Mouse (Mus musculus): Measurements from ENCODE around the gene Fer1l4.

The Fer1l4 gene

DNA sequence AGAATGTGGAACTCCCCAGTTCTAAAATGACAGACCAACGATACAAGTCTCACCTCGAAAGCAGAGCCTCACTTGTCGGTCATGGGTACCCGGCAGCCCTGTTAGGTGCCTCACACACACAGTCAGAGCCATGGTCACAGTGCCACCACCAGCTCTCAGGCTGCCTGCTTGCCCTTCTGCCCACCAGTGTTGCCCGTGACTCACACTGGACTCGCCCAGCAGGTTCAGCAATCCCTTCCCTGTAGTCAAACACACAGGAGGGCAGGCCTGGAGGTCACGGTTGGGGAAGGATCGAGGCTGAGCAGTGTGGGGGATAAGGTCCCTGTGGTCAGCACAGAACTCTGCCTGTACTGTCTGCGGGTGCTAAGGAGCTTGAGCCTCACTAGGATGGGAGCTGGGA is at the start of gene Fer1l4:
Gene Fer1l4 (minus strand): TSS at position 132 of the 400 bp plus-strand sequence.
- DNase-seq (ENCODE audit: low spot score in 2 of 2), result no peak

DNA sequence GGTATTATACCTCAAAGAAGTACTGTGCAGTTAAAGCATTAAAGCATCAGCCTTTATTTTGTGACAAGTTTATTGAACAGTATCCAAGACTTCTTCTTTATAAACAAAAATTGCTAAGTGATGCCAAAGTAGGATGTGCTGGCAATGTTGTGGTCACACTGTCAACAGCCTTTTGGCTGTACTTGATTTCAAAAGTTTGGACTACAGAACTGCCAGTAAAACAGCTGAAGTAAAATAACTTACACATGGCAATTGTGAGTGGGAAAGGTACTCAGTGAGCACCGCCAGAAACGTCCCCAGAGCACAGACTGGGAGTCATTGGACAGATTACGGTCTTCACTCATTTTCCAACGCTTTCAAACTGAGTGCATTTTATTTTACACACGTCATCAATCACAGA is 39.2 kb upstream of the Fer1l4 start:
- peak in 1 of 2 experiments; percentile 11 for DNase-seq (ENCODE audit: low spot score in 2 of 2)

DNA sequence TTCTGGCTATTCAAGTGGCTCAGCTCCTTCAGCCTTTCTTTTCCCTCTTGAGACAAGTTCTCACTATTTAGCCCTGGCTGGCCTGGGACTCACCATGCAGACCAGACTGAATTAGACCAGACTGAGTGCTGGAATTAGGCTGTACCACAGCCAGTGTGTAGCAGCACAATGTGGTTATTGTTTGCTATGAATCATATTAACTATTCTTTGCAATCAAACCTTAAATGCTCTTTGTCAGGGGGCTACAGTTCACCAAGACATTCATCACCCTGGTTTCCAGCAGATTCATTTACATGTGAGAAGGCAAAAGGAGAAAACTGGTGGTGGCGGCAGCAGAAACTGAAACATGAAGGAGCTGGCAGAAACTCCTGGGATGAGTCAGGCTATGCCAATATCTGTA is 37.1 kb upstream of the Fer1l4 start:
- DNase-seq (ENCODE audit: low spot score in 2 of 2), result peak in 1 of 2 experiments; percentile 25

DNA sequence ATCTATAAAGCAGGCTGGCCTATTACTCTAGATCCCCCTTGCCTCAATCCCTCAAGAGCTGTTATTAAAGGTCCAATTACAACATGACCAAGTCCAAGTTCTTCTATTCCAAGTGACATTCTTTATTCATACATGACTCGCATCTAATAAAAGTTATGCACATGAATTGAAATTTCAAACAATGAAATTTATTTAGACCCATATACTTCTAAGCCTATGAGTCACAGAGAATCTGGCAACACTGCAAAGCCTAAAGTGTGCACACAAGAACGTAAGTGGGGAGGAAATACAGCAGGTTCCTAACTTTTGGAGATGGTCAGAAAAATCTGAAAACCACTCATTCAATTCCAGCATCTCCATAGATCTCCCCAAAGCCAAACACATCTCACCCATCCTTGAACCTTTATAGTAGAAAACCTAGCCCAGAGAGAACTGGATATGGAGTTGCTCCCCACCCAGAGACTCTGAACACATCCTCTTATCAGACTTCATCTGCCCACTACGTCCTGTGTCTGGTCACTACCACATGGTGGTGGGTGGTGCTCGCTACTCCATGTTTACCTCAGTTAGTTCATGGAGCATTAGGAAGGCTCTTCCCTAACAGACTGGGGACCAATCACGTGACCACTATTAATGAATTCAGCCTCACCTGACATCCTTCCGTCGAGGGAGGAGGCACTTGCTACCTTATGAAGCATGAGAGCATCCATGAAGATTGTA is 34.8 kb upstream of the Fer1l4 start:
- peak in 1 of 2 experiments; percentile 9 for DNase-seq (ENCODE audit: low spot score in 2 of 2)

DNA sequence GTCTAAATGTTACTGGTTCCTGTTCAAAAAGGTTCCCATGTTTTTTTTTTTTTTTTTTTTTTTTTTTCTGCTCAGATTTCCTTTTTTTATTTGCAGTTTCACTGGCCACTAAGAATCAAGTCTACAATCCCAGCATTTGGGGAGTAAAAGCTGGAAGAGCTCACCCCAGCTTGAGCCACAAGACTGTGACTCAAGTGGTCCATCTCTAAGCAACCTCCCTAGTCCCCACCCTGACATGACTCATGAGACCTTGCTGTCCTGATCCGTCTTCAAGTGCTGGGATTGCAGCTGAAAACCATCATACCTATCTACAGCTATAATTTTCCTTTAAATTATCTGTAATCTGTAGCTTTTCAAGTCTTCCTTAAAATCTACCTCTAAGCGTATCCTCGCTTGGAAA is 31.8 kb upstream of the Fer1l4 start:
- peak in 1 of 2 experiments; percentile 11 for DNase-seq (ENCODE audit: low spot score in 2 of 2)

DNA sequence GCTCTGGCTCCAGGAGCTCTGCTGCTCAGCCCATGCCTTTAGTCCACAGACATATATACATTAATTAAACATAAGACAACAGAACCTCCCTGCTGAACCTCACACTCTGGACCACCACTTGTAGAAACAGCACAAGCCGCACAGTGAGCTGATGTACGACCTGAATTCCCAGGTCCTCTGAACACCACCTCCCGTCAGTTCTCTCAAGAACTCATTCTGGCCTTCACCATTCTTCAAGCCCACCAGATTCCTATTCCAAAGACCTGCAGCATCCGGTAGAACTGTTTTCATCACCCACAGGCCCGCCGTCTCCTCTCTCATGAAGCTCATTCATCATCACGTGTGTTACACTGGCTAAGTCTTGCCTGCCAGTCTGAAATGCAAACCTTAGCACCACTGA is 27.6 kb upstream of the Fer1l4 start:
- peak in 1 of 2 experiments; percentile 17 for DNase-seq (ENCODE audit: low spot score in 2 of 2)

DNA sequence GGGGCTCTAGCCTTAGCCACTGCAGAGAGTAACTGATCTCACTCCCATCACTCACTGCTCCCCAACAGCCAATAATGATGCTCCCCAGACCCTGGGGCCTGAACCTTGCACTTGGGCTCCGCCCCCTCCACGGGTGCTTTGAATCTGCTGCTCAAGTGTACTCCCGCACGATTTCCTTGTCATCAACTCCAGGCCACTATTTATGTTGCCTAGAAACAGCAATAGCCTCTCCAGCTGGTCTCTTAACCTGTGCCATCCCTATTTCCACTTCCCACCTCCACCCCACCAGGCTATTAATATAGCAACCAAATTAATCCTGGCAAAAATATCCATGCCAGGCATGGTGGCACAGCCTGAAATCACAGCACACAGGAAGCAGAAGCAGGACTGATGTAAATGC is 26.9 kb upstream of the Fer1l4 start:
- DNase-seq (ENCODE audit: low spot score in 2 of 2), result peak in 1 of 2 experiments; percentile 14

DNA sequence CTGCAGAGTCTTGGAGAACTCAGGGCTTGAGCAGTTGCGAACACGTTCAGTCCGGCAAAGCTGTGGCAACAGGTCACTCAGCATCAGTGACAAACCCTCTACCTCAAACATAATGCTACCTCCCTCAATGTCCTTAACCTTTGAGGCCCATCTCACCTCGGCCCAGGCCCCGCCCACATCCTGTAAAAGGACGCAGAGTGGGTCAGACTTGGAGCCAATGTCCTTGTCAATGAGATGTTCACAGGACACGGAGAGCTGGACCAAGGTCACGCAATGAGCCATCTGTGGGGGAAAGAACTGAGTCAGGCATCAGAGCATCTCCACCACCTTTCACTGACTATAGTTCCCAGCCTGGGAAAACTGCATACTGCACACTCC is 26.4 kb upstream of the Fer1l4 start:
- DNase-seq (ENCODE audit: low spot score in 2 of 2), result peak in 1 of 2 experiments; percentile 18

DNA sequence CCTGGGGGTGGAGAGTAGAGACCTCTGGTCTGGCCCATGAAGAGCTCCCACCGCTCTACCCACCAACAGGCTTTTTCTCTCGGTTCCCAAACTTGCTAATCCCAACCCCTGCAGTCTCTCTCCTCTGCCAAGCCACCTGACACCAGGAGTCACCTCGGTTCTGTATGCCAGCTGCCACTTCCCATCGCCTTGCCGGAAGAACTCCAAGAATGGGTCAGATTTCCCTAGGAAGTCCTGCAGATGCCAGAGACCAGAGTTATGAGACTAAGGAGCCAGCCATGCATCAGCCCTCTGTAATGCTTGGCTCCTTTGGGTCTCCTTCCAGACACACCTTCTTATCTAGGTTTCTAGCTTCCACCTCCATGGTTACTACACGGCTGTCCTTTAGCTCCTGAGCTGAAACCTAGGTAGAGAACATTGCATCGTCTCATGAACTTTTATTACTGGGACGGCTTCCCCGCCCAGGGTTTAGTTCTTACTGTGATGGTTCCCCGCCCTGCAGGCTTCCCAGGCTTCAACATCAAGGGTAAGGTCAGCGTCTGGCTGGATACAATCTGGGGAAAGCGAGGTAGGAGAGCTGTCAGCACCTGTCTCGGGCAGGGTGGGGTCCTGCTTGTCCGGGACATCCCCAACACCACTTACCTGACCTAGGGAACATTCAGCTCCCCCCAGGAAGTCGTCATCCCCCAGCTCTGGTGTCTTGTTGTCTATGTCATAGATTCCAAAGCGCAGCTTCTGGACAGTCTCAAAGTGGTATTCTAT is 25.9 kb upstream of the Fer1l4 start:
- DNase-seq (ENCODE audit: low spot score in 2 of 2), result peak in 1 of 2 experiments; percentile 21

DNA sequence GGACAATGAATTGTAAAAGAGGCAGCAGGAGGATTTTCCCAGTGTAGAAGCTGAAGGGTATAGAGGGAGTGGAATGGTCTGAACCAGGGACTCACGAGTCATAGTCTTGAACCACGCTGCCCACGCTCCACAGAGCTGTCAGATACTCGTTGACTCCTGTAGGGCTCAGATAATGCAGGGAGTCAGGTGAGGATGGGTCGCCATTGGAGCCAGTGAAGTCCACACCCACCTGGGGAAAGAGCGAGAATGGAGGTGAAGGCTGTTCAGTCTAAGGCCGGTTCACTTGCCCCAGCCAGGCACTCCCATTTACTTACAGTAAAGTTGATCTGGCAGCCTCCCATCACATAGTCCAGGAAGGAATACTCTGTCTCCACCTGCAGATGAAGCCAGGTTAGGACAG is 24.7 kb upstream of the Fer1l4 start:
- DNase-seq (ENCODE audit: low spot score in 2 of 2), result peak in 1 of 2 experiments; percentile 19

DNA sequence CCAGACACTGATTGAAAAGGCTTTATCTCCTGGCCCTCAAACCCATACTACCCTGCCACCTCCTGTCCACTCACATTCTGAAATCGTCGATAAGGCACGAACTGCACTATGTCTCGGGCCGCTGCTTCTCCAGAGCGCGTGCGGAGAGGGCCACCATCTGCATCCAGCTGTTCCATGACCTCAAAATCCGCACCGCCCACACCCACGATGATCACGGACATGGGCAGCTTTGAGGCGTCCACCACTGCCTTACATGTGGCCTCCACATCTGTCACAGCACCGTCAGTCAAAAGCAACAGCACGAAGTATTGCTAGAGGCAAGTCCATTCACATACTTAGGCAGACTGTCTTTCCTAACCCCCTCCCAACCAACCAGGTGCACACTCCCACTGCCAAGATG is 21.0 kb upstream of the Fer1l4 start:
- peak in 1 of 2 experiments; percentile 22 for DNase-seq (ENCODE audit: low spot score in 2 of 2)

DNA sequence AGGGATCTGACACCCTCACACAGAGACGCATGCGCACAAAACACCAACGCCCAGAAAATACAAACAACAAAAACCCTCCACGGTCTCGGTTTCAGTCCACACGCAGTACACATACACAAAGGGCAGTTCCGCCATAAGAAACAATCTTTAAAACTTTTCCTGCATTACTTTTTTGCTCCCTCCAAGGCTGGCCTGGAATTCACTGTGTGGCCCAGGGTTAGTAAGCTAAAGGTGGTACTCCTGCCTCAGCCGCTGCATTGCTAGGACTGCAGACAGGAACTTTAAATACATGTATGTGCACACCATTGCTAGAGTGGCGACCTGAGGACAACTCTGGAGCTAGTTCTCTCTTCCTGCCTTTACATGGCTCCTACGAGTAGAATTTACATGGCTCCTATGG is 18.5 kb upstream of the Fer1l4 start:
- DNase-seq (ENCODE audit: low spot score in 2 of 2), result peak in 1 of 2 experiments; percentile 16

DNA sequence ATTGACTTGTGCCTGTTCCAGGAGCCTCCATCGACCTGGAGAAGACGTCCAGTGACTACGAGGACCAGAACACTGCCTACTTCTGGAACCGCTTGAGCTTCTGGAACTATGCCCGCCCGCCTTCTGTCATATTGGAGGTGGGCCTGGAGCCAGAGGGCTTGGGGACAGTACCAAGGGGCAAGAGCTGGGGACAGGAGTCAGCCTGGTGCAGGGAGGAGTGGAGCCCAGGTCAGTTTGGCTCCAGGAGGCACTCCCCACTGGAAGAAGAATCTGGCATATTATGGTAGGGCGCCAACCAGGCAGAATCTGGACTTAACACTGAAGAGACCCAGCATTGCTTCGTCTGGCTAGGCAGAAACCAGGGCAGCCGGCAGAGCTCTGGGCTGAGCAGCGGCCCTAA is 15.2 kb upstream of the Fer1l4 start:
- DNase-seq (ENCODE audit: low spot score in 2 of 2), result peak; percentile 31 to 40

DNA sequence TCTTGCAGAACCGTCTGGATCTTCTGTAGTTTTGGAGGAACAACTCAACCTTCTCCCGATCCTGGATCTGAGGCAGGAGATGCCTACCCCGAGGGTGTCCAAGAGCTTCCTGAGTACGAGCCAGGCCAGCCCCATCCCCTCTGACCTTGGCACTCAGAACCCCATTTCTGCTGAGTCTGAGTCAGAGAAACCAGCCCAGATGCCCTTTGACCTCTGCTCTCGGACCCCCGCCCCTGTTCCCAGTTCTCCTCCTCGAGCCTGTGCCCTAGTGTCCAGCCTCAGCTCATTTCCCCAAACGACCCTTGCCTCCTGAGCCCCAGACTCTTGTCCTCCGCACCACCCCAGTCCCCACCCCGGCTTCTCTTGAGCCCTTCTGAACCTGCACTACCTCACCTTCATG is 13.4 kb upstream of the Fer1l4 start:
- peak in 1 of 2 experiments; percentile 54 for DNase-seq (ENCODE audit: low spot score in 2 of 2)

DNA sequence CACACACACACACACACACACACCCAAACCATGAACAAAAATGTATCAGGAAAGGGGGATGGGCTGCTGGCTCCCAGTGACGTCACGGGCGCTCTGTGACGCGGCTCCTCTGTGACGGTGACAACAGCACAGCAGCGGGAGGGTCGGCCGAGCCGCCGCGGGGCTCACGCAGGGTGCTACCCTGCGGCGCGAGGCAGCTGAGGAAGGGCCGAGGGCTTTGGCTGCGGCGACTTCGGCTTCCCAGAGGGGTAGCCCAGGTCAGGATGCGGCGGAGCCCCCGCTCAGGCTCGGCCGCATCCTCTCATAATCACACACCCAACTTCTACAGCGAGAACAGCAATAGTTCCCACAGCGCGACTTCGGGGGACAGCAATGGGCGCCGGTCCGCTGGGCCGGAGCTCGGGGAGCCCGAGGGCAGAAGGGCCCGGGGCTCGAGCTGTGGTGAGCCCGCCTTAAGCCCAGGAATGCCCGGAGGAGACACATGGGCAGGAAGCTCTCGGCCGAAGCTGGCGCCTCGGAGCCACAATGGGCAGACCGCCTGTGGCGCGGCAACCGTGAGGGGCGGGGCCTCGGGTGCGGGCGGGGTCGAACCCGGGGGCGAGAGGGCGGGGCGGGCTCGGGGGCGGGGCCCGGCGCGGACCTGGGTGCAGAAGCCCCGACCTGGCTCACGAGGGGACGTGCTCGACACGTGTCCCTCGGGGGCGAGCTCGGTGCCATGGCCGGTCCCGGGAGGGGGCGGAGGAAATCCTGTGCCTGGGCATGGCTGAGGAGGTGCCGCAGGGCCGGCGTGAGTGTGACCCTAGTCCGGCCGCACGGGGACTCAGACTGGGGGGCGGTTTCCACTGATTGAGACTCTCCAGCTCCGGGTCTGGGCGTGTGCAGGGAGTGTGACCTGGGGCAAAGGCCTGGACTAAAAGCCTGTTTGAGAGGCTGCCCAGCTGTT is 12.6 kb upstream of the Fer1l4 start, which contains the start of gene Spag4:
Gene Spag4 (plus strand): TSS at position 77 of the 943 bp plus-strand sequence.
- DNase-seq (ENCODE audit: low spot score in 2 of 2), result peak; percentile 80 to 82

DNA sequence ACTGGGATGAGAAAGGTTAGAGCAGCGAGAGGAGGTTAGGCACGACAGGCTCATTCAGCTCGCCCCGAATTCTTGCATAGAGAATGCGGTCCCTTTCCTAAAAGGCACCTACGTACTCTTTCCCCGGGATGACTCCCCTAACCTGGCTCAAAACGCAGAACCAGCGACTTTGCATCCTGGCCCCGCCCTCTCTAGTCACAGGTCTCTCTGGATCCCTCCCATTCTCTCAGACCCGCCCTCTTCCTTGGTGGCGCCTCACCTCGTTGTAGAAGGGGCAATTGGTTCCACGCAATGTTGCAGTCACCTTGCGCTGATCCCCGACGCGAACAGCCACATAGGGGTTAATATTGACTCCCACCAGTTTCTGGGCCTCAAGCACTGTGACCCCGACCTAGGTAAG is 4.8 kb downstream of the Fer1l4 start:
- DNase-seq (ENCODE audit: low spot score in 2 of 2), result no peak

DNA sequence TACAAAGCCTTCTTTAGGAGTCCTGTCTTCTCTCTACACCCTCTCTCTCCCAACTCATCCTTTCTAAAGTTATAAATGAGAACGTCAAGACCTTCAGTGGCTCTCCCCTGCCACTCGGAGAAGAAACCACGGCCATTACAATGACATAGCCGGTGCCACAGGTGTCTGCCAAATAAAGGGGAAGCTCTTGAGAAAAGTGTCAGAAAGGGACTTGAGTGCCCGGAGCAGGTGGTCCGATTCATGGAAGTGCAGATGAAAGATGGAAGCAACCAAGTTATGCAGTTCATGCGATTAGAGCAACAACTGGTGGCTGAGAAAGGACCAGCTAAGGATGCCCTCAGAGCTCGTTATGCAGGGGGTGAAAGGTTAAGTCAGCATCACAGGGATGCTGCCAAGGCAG is 9.8 kb downstream of the Fer1l4 start:
- DNase-seq (ENCODE audit: low spot score in 2 of 2), result no peak

DNA sequence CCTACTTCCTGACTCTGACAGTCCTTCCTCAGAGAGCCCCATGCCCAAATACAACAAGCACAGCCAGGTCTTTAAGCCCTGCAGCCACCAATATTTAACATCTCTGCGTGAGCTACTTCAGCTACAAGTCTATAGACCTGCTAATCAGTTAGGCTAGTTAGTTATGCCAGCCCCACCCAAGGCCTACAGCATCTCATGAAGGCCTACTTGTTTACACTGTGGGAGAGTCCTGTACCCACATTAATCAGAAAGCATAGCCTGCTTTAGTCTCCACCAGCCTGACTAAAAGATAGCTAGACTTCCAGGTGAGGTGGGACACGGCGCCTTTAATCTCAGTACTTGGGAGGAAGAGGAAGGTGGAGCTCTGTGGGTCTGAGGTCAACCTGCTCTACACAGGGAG is 13.4 kb downstream of the Fer1l4 start:
- DNase-seq (ENCODE audit: low spot score in 2 of 2), result no peak

DNA sequence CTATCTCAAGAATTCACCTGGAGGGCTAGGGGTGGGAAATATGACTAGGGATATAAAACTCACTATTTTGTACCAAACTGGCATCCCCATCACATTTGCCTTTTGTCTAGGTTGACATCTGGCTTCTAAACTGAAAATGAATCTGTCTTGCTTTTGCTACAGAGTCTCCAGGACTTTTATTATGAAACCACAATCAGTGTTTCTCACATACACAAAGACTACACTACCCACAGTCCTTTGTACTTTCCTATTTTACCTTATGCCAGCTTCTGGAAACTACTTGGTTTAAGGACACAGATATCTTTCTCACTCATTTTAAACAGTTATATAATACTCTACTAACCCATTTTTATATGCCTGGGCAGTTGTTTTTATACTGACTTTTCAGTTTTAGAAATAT is 27.3 kb downstream of the Fer1l4 start:
- no peak for DNase-seq (ENCODE audit: low spot score in 2 of 2)

DNA sequence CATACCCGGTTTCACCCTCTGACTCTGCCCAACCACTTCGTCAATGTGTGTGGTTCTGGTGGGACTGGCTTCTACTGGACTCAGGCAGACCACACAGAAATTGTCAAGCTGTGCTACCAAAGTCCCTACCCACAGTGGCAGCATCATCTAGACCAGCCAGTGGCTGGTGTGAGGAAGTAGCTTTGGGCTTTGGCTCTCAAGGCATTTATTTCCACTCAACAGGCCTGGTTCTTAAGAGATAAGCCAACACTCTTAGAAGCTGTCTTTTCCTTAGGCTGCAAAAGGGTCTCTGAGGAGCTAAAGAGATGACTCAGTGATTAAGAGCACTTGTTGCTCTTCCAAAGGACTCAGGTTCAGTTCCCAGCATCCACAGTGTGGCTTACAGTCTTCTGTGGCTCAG is 31.0 kb downstream of the Fer1l4 start:
- DNase-seq (ENCODE audit: low spot score in 2 of 2), result no peak

DNA sequence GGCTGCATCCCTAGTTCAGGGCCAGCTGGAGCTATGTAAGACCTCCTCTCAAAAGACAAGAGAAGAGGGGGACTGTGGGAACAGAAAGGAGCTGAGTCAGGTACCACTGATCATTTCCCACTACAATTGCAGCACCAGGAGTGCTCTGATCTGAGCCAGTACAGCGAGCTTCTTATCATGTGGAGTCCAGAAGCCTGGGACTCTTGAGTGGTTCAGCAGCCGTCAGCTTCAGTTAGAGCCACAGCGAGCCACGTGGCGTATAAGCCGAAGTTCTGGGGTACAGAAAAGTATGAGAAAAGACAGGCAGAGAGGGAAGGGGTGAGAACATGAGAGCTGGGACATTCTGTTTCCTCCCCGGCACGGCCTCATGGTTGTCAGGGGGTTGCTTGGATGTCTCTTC is 31.5 kb downstream of the Fer1l4 start:
- DNase-seq (ENCODE audit: low spot score in 2 of 2), result no peak

DNA sequence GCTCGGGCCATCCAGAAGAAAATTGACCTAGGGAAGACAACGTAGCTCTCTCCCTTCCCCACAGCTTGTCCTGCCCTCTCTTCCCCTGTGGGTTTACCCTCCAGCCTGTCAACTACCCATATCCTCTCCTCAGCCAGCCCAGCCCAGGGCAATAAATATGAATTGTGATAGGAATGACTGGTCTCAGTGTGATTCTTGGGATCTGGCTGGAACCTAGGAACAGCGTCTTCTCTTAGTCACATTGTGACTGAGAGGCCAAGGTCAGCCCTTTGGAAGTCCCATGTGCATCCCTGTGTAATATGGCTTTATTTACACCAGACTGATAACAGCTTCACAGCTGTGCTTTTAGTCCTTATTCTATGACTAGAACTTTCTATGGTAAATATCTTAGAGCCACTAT is 34.6 kb downstream of the Fer1l4 start:
- no peak for DNase-seq (ENCODE audit: low spot score in 2 of 2)

Measured in right cerebral cortex, postnatal 10 days (tissue).